23 mouse cellular contexts compared by ENCODE assay signal in genomic region chr8:71926551-71926950, GRCm38 (mm10). TPM values are rescaled to one million over a fixed set of nuclear protein-coding genes. Genes with fewer than 3 reads are reported as not detected.
DNase-seq lines count a peak whose midpoint lies in the region; ATAC-seq and TF ChIP-seq lines count a peak whose summit lies in the region.
"Had no signal": no experiment of that assay in that cellular context is flagged by ENCODE, and none has a peak within 500 bp of the region (broad histone marks: within the 10 kb centered on the region; RNA-seq: fewer than 3 reads in every experiment).

No protein-coding gene starts in this region.

- peaks cover 6% of the 10 kb centered on the region; the same call in 1 of the 2 replicates for H3K4me1 ChIP-seq in kidney, embryonic 15.5 days
- no peaks in the 10 kb centered on the region for H3K4me1 ChIP-seq in intestine, embryonic 15.5 days (replicated peaks)

- H3K27ac ChIP-seq in gastrocnemius, adult 2 months: no peak overlapping the region
- no peak overlapping the region for H3K27ac ChIP-seq in kidney, embryonic 15.5 days
- no peak overlapping the region for H3K27ac ChIP-seq in intestine, embryonic 15.5 days
- H3K27ac ChIP-seq: embryonic facial prominence, embryonic 12.5 days; hindbrain, embryonic 14.5 days; liver, embryonic 15.5 days; lung, embryonic 15.5 days; neural tube, embryonic 13.5 days had no signal

- no peak for TF ChIP-seq CTCF in gastrocnemius, adult 2 months (IDR thresholded peaks at IDR 0.05)

- peak; percentile 21 for DNase-seq in gastrocnemius, adult 2 months
- no peak for DNase-seq in gastrocnemius, postnatal 25 days
- peak; percentile 30 to 35 for DNase-seq in kidney, postnatal 36 days
- peak; percentile 30 for DNase-seq in MN1 (ENCODE audit: low spot score)
- peak; percentile 3 for DNase-seq in adrenal gland, postnatal 25 days
- DNase-seq in cerebellum, adult 9-11 months: no peak
- DNase-seq: cerebellum, adult 11-12 months; cerebellum, postnatal 14 days; heart, postnatal 4 days; kidney, postnatal 14 days; lung, postnatal 4 days; thymus, adult 18-20 months; thymus, postnatal 36 days had no signal

- H3K4me3 ChIP-seq in gastrocnemius, adult 2 months: no peak overlapping the region
- no peak overlapping the region for H3K4me3 ChIP-seq in kidney, embryonic 15.5 days (replicated peaks)
- H3K4me3 ChIP-seq in intestine, embryonic 15.5 days (replicated peaks): no peak overlapping the region
- H3K4me3 ChIP-seq: embryonic facial prominence, embryonic 12.5 days; liver, embryonic 15.5 days; lung, embryonic 15.5 days; myocyte; neural tube, embryonic 13.5 days had no signal

- no peak overlapping the region for H3K4me2 ChIP-seq in kidney, embryonic 15.5 days
- no peak overlapping the region for H3K4me2 ChIP-seq in intestine, embryonic 15.5 days (replicated peaks)
- H3K4me2 ChIP-seq: embryonic facial prominence, embryonic 12.5 days; hindbrain, embryonic 14.5 days; liver, embryonic 15.5 days; lung, embryonic 15.5 days; neural tube, embryonic 13.5 days had no signal

- H3K9ac ChIP-seq in kidney, embryonic 15.5 days: no peak overlapping the region
- no peak overlapping the region for H3K9ac ChIP-seq in intestine, embryonic 15.5 days
- H3K9ac ChIP-seq: embryonic facial prominence, embryonic 12.5 days; hindbrain, embryonic 14.5 days; liver, embryonic 15.5 days; lung, embryonic 15.5 days; neural tube, embryonic 13.5 days had no signal

- 91% methylated on average over 3 of the region's 3 CpGs for WGBS in kidney, embryonic 15.5 days
- WGBS in intestine, embryonic 15.5 days: 89% methylated on average over 3 of the region's 3 CpGs

- intact Hi-C loops in gastrocnemius, adult 2 months (cut with DNase I): no loop called here

- peaks cover 35% of the 10 kb centered on the region for H3K36me3 ChIP-seq in kidney, embryonic 15.5 days
- H3K36me3 ChIP-seq in intestine, embryonic 15.5 days: peaks cover 22% of the 10 kb centered on the region

- H3K9me3 ChIP-seq in kidney, embryonic 15.5 days (replicated peaks): no peaks in the 10 kb centered on the region
- H3K9me3 ChIP-seq in intestine, embryonic 15.5 days: no peaks in the 10 kb centered on the region
- H3K9me3 ChIP-seq: liver, embryonic 15.5 days; lung, embryonic 15.5 days had no signal

- H3K27me3 ChIP-seq in kidney, embryonic 15.5 days: no peaks in the 10 kb centered on the region
- H3K27me3 ChIP-seq in intestine, embryonic 15.5 days (replicated peaks): no peaks in the 10 kb centered on the region
- H3K27me3 ChIP-seq: embryonic facial prominence, embryonic 12.5 days; liver, embryonic 15.5 days; lung, embryonic 15.5 days; neural tube, embryonic 13.5 days had no signal

- no peak for ATAC-seq in kidney, embryonic 15.5 days (replicated peaks; ENCODE audit: low FRiP score)
- no peak for ATAC-seq in intestine, embryonic 15.5 days
- ATAC-seq: inflammation-experienced regulatory T-cells, adult 6 months; midbrain, embryonic 16.5 days had no signal

RNA-seq across cellular contexts. Expression of gene Zfp617, which starts 18.1 kb away (rescaled TPM):
- total RNA-seq in gastrocnemius, adult 2 months (2021): 10 to 100 TPM; 19.7 to 20.5 TPM
- 10 to 100 TPM; 14.5 to 18.5 TPM for total RNA-seq in gastrocnemius, postnatal 25 days (2021)
- 24.8 and 26.1 TPM in 2 replicates for polyA plus RNA-seq in kidney, embryonic 15.5 days (2015; fragmentation: Nextera tagmentation; extraction: Ambion mirVana)
- 31.3 and 38.1 TPM in 2 replicates for total RNA-seq in adrenal gland, postnatal 25 days (2021)
- polyA plus RNA-seq in intestine, embryonic 15.5 days (2015; fragmentation: Nextera tagmentation; extraction: Ambion mirVana): 18.4 and 20.0 TPM in 2 replicates

RNA-seq across cellular contexts. Expression of gene Zfp882, which starts 18.1 kb away (rescaled TPM):
- 1 to 10 TPM; 2.8 to 4.2 TPM for total RNA-seq in gastrocnemius, adult 2 months (2021)
- 1 to 10 TPM; 2.5 to 2.6 TPM for total RNA-seq in gastrocnemius, postnatal 25 days (2021)
- 6.8 and 7.3 TPM in 2 replicates for polyA plus RNA-seq in kidney, embryonic 15.5 days (2015; fragmentation: Nextera tagmentation; extraction: Ambion mirVana)
- total RNA-seq in adrenal gland, postnatal 25 days (2021): 8.3 and 9.8 TPM in 2 replicates
- 3.8 and 4.4 TPM in 2 replicates for polyA plus RNA-seq in intestine, embryonic 15.5 days (2015; fragmentation: Nextera tagmentation; extraction: Ambion mirVana)

RNA-seq across cellular contexts. Expression of gene Zfp961, which starts 24.3 kb away (rescaled TPM):
- 1 to 10 TPM; 2.7 to 5.4 TPM for total RNA-seq in gastrocnemius, adult 2 months (2021)
- total RNA-seq in gastrocnemius, postnatal 25 days (2021): 1 to 10 TPM; 2.4 to 3.0 TPM
- 26.4 and 26.5 TPM in 2 replicates for polyA plus RNA-seq in kidney, embryonic 15.5 days (2015; fragmentation: Nextera tagmentation; extraction: Ambion mirVana)
- 30.8 and 37.1 TPM in 2 replicates for total RNA-seq in adrenal gland, postnatal 25 days (2021)
- 20.7 and 23.3 TPM in 2 replicates for polyA plus RNA-seq in intestine, embryonic 15.5 days (2015; fragmentation: Nextera tagmentation; extraction: Ambion mirVana)

RNA-seq across cellular contexts. Expression of gene Zfp709, which starts 44.7 kb away (rescaled TPM):
- total RNA-seq in gastrocnemius, adult 2 months (2021): 1 to 10 TPM; 2.3 to 2.4 TPM
- total RNA-seq in gastrocnemius, postnatal 25 days (2021): 1 to 10 TPM; 2.3 to 2.6 TPM
- 6.4 and 6.6 TPM in 2 replicates for polyA plus RNA-seq in kidney, embryonic 15.5 days (2015; fragmentation: Nextera tagmentation; extraction: Ambion mirVana)
- 8.3 and 9.0 TPM in 2 replicates for total RNA-seq in adrenal gland, postnatal 25 days (2021)
- 4.2 and 5.4 TPM in 2 replicates for polyA plus RNA-seq in intestine, embryonic 15.5 days (2015; fragmentation: Nextera tagmentation; extraction: Ambion mirVana)

Comparison
In these comparisons a context has a peak if more than half of its experiments do, and no peak if none do; other contexts are left out.
1. DNase-seq: peak in gastrocnemius, adult 2 months (single experiment), kidney, postnatal 36 days (2 of 2), MN1 (single experiment) and adrenal gland, postnatal 25 days (single experiment); none in gastrocnemius, postnatal 25 days (single experiment) and cerebellum, adult 9-11 months (single experiment).